Comparison of ENCODE assay signal across 20 mouse cellular contexts in genomic region chr1:137571905-137572865, GRCm38 (mm10).
A peak's percentile ranks its signal among the peaks of the same experiment; 100 is the strongest.
DNase-seq lines count a peak whose midpoint lies in the region; ATAC-seq and TF ChIP-seq lines count a peak whose summit lies in the region.
"Had no signal": no experiment of that assay in that cellular context is flagged by ENCODE, and none has a peak within 500 bp of the region (broad histone marks: within the 10 kb centered on the region; RNA-seq: fewer than 3 reads in every experiment).

No protein-coding gene starts in this region.

- peaks cover 6% of the 10 kb centered on the region; the same call in 1 of the 2 replicates for H3K4me1 ChIP-seq in lung, embryonic 16.5 days (replicated peaks; ENCODE audit: control insufficient read depth, insufficient read depth, low read length)
- no peaks in the 10 kb centered on the region for H3K4me1 ChIP-seq in lung, postnatal 0 days (ENCODE audit: insufficient read depth, low read depth, low read length)
- H3K4me1 ChIP-seq: embryonic facial prominence, embryonic 12.5 days; forebrain, embryonic 13.5 days; heart, embryonic 12.5 days; megakaryocyte, embryonic 14.5 days had no signal

- WGBS in lung, embryonic 16.5 days, result 49% methylated on average over 6 of the region's 6 CpGs
- 56% methylated on average over 6 of the region's 6 CpGs for WGBS in lung, postnatal 0 days

- DNase-seq in kidney, adult 11 months, result peak; percentile 5
- no peak for DNase-seq in kidney, postnatal 25 days
- no peak for DNase-seq in lung, postnatal 25 days (ENCODE audit: low spot score)
- DNase-seq in lung, postnatal 0 days (ENCODE audit: low spot score), result peak; percentile 80
- no peak for DNase-seq in adrenal gland, adult 8-10 months
- DNase-seq in neural tube, embryonic 10.5 days (ENCODE audit: extremely low spot score, low spot score), result no peak
- no peak for DNase-seq in thymus, postnatal 36 days
- DNase-seq: cerebellum, adult 9-11 months; liver; retina, postnatal 1 day; right cerebral cortex, postnatal 4 days had no signal

- H3K36me3 ChIP-seq in lung, embryonic 16.5 days (ENCODE audit: control insufficient read depth, insufficient read depth, low read length), result no peaks in the 10 kb centered on the region
- H3K36me3 ChIP-seq in lung, postnatal 0 days (ENCODE audit: insufficient read depth, low read length), result no peaks in the 10 kb centered on the region
- H3K36me3 ChIP-seq: embryonic facial prominence, embryonic 12.5 days; heart, embryonic 12.5 days had no signal

- no peaks in the 10 kb centered on the region for H3K27me3 ChIP-seq in lung, embryonic 16.5 days (ENCODE audit: control insufficient read depth, insufficient read depth, low read depth, low read length)
- no peaks in the 10 kb centered on the region for H3K27me3 ChIP-seq in lung, postnatal 0 days (replicated peaks; ENCODE audit: insufficient read depth, low read length)
- H3K27me3 ChIP-seq: embryonic facial prominence, embryonic 12.5 days; forebrain, embryonic 13.5 days; heart, embryonic 12.5 days; megakaryocyte, embryonic 14.5 days had no signal

- no peak overlapping the region for H3K4me2 ChIP-seq in lung, embryonic 16.5 days (ENCODE audit: low read depth, low read length)
- no peak overlapping the region for H3K4me2 ChIP-seq in lung, postnatal 0 days (replicated peaks; ENCODE audit: low read depth, low read length)
- H3K4me2 ChIP-seq: embryonic facial prominence, embryonic 12.5 days; forebrain, embryonic 13.5 days; heart, embryonic 12.5 days; hindbrain, embryonic 14.5 days had no signal

- TF ChIP-seq CTCF in lung, postnatal 0 days (IDR thresholded peaks at IDR 0.05), result no peak

- ATAC-seq in lung, embryonic 16.5 days (ENCODE audit: low read depth), result peak; percentile 86
- peak; percentile 62 for ATAC-seq in lung, postnatal 0 days
- ATAC-seq: forebrain, embryonic 13.5 days had no signal

- H3K9ac ChIP-seq in lung, embryonic 16.5 days (ENCODE audit: low read length), result no peak overlapping the region
- H3K9ac ChIP-seq in lung, postnatal 0 days (replicated peaks; ENCODE audit: low read depth), result no peak overlapping the region
- H3K9ac ChIP-seq: embryonic facial prominence, embryonic 12.5 days; forebrain, embryonic 13.5 days; heart, embryonic 12.5 days; hindbrain, embryonic 14.5 days had no signal

- H3K9me3 ChIP-seq in lung, embryonic 16.5 days (ENCODE audit: control insufficient read depth, low read length), result no peaks in the 10 kb centered on the region
- no peaks in the 10 kb centered on the region for H3K9me3 ChIP-seq in lung, postnatal 0 days (ENCODE audit: low read length)
- H3K9me3 ChIP-seq: embryonic facial prominence, embryonic 12.5 days; forebrain, embryonic 13.5 days; heart, embryonic 12.5 days; megakaryocyte, embryonic 14.5 days had no signal

- H3K4me3 ChIP-seq in lung, embryonic 16.5 days (ENCODE audit: low read length), result no peak overlapping the region
- H3K4me3 ChIP-seq in lung, postnatal 0 days (ENCODE audit: low read depth, low read length), result no peak overlapping the region
- H3K4me3 ChIP-seq: embryonic facial prominence, embryonic 12.5 days; erythroblast, embryonic 14.5 days; forebrain, embryonic 13.5 days; heart, embryonic 12.5 days; layer of hippocampus, adult 2 months; left cerebral cortex, adult 2 months; megakaryocyte, embryonic 14.5 days had no signal

- peak; percentile 59 for TF ChIP-seq EP300 in lung, postnatal 0 days (IDR thresholded peaks at IDR 0.05)

- peak overlapping the region; percentile 87 for H3K27ac ChIP-seq in lung, embryonic 16.5 days (ENCODE audit: low read length)
- H3K27ac ChIP-seq in lung, postnatal 0 days (ENCODE audit: low read length), result no peak overlapping the region
- H3K27ac ChIP-seq: embryonic facial prominence, embryonic 12.5 days; forebrain, embryonic 13.5 days; hindbrain, embryonic 14.5 days; layer of hippocampus, adult 2 months; left cerebral cortex, adult 2 months had no signal

Comparison
In these comparisons a context has a peak if more than half of its experiments do, and no peak if none do; other contexts are left out.
1. DNase-seq: peak in kidney, adult 11 months (single experiment) and lung, postnatal 0 days (single experiment); none in kidney, postnatal 25 days (0 of 2), lung, postnatal 25 days (single experiment), adrenal gland, adult 8-10 months (single experiment), neural tube, embryonic 10.5 days (single experiment) and thymus, postnatal 36 days (0 of 2).